In the genomic region with DNA sequence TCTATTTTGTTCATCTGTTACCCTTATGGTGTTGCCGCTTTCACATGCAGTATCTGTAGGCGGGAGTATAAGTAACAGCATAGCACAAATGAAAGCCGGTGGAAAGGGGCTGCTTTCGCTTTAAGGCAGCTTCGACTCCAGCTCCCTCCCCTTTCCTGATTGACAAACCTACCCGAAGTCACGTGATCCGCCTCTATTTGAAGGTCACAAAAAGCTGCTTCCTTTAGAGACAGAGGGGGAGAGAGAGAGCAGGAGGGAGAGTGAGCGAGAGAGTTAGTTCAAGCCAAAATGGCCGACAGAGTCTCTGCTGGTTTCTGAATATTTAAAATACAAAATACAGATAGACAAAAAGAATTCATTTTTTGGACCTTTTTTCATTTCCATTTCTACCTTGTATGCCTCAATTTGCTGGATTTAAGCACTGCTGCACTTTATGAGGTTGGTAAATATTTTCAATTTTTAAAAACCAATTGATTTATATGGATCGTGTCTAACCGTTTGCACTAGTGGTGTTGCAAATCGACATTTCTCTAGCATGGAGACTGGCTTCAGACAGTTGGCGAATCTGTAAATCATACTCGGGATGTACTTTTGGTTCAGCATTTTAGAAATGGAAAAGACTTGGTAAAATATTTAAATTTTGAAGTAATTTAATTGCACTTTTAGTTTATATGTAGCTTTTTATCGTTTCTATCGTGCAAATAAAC, we compare ENCODE assay signal across 8 mouse cellular contexts.
DNase-seq lines count a peak whose midpoint lies in the region; ATAC-seq and TF ChIP-seq lines count a peak whose summit lies in the region.

No protein-coding gene starts in this region.

- ATAC-seq in forebrain, embryonic 12.5 days (ENCODE audit: low FRiP score): peak; percentile 83
- ATAC-seq in heart, postnatal 0 days (ENCODE audit: insufficient read depth, low read depth): peak; percentile 93
- ATAC-seq in liver, embryonic 16.5 days (ENCODE audit: low read depth): peak; percentile 78
- ATAC-seq in neural tube, embryonic 13.5 days (ENCODE audit: low read depth): peak; percentile 92

- H3K9me3 ChIP-seq in E14TG2a.4 (ENCODE audit: low read length): no peaks in the 10 kb centered on the region
- no peaks in the 10 kb centered on the region for H3K9me3 ChIP-seq in forebrain, embryonic 12.5 days
- no peaks in the 10 kb centered on the region for H3K9me3 ChIP-seq in heart, postnatal 0 days (replicated peaks; ENCODE audit: control insufficient read depth, low read length)
- no peaks in the 10 kb centered on the region for H3K9me3 ChIP-seq in liver, embryonic 16.5 days (replicated peaks; ENCODE audit: control insufficient read depth, low read length)
- no peaks in the 10 kb centered on the region for H3K9me3 ChIP-seq in neural tube, embryonic 13.5 days

- no peak for TF ChIP-seq POLR2A in testis, adult 2 months (IDR thresholded peaks at IDR 0.05; ENCODE audit: control insufficient read depth, low read depth, low read length)

- 0 out of 2 replicates have a peak, but pooled peaks have one; percentile 62 for TF ChIP-seq EP300 in heart, postnatal 0 days (IDR thresholded peaks at IDR 0.05; ENCODE audit: low read depth)

- peak overlapping the region; percentile 56 for H3K4me2 ChIP-seq in forebrain, embryonic 12.5 days
- H3K4me2 ChIP-seq in heart, postnatal 0 days (ENCODE audit: low read depth, low read length): peak overlapping the region; percentile 76
- peak overlapping the region; percentile 68 for H3K4me2 ChIP-seq in liver, embryonic 16.5 days (ENCODE audit: low read depth, low read length)
- peak overlapping the region; percentile 67 for H3K4me2 ChIP-seq in neural tube, embryonic 13.5 days

- under 1% methylated on average over 17 of the region's 17 CpGs for WGBS in forebrain, embryonic 12.5 days
- 0% methylated on average over 17 of the region's 17 CpGs for WGBS in heart, postnatal 0 days
- WGBS in liver, embryonic 16.5 days (ENCODE audit: insufficient replicate concordance): 0% methylated on average over 17 of the region's 17 CpGs
- WGBS in neural tube, embryonic 13.5 days: under 1% methylated on average over 17 of the region's 17 CpGs

- peak overlapping the region; percentile 93 for H3K27ac ChIP-seq in forebrain, embryonic 12.5 days
- peak overlapping the region; percentile 93 for H3K27ac ChIP-seq in heart, postnatal 0 days (ENCODE audit: low read depth)
- peak overlapping the region; percentile 86 for H3K27ac ChIP-seq in liver, embryonic 16.5 days (ENCODE audit: low read length)
- H3K27ac ChIP-seq in neural tube, embryonic 13.5 days (replicated peaks): peak overlapping the region; percentile 95
- no peak overlapping the region; the same call in 1 of the 2 replicates for H3K27ac ChIP-seq in testis, adult 2 months (ENCODE audit: control insufficient read depth, insufficient read depth, low read depth, low read length)

- H3K4me3 ChIP-seq in E14TG2a.4 (replicated peaks; ENCODE audit: low read length): peak overlapping the region; percentile 80
- peak overlapping the region; percentile 57 for H3K4me3 ChIP-seq in forebrain, embryonic 12.5 days (replicated peaks)
- peak overlapping the region; percentile 76 for H3K4me3 ChIP-seq in heart, postnatal 0 days (ENCODE audit: low read depth, low read length)
- peak overlapping the region; percentile 72 for H3K4me3 ChIP-seq in liver, embryonic 16.5 days (ENCODE audit: low read depth, low read length)
- H3K4me3 ChIP-seq in neural tube, embryonic 13.5 days: peak overlapping the region; percentile 63
- H3K4me3 ChIP-seq in testis, adult 2 months (ENCODE audit: control insufficient read depth, low read depth, low read length): peak overlapping the region; percentile 53

- peak overlapping the region; percentile 80 for H3K9ac ChIP-seq in forebrain, embryonic 12.5 days
- H3K9ac ChIP-seq in heart, postnatal 0 days (replicated peaks; ENCODE audit: low read depth, low read length): peak overlapping the region; percentile 84
- peak overlapping the region; percentile 78 for H3K9ac ChIP-seq in liver, embryonic 16.5 days (ENCODE audit: low read depth, low read length)
- H3K9ac ChIP-seq in neural tube, embryonic 13.5 days: peak overlapping the region; percentile 87

- H3K4me1 ChIP-seq in E14TG2a.4 (replicated peaks; ENCODE audit: low read depth, low read length): peaks cover 41% of the 10 kb centered on the region
- peaks cover 34% of the 10 kb centered on the region for H3K4me1 ChIP-seq in forebrain, embryonic 12.5 days
- H3K4me1 ChIP-seq in heart, postnatal 0 days (ENCODE audit: control insufficient read depth, insufficient read depth): peaks cover 15% of the 10 kb centered on the region
- H3K4me1 ChIP-seq in liver, embryonic 16.5 days (ENCODE audit: control insufficient read depth, low read depth, low read length): peaks cover 35% of the 10 kb centered on the region
- peaks cover 45% of the 10 kb centered on the region for H3K4me1 ChIP-seq in neural tube, embryonic 13.5 days (replicated peaks)
- peaks cover 2% of the 10 kb centered on the region for H3K4me1 ChIP-seq in testis, adult 2 months (ENCODE audit: control insufficient read depth, insufficient read depth, low read length)

- no peaks in the 10 kb centered on the region for H3K27me3 ChIP-seq in E14TG2a.4 (ENCODE audit: insufficient read depth, low read length)
- no peaks in the 10 kb centered on the region for H3K27me3 ChIP-seq in forebrain, embryonic 12.5 days
- H3K27me3 ChIP-seq in heart, postnatal 0 days (ENCODE audit: control insufficient read depth, insufficient read depth, low read length): no peaks in the 10 kb centered on the region
- no peaks in the 10 kb centered on the region for H3K27me3 ChIP-seq in liver, embryonic 16.5 days (ENCODE audit: control insufficient read depth, insufficient read depth, low read depth, low read length)
- no peaks in the 10 kb centered on the region for H3K27me3 ChIP-seq in neural tube, embryonic 13.5 days
- no peaks in the 10 kb centered on the region for H3K27me3 ChIP-seq in testis, adult 2 months (ENCODE audit: control insufficient read depth, insufficient read depth, low read length)

- H3K36me3 ChIP-seq in E14TG2a.4 (ENCODE audit: insufficient read depth, low read length): no peaks in the 10 kb centered on the region
- no peaks in the 10 kb centered on the region for H3K36me3 ChIP-seq in forebrain, embryonic 12.5 days (replicated peaks)
- no peaks in the 10 kb centered on the region for H3K36me3 ChIP-seq in heart, postnatal 0 days (replicated peaks; ENCODE audit: control insufficient read depth, insufficient read depth, low read length)
- H3K36me3 ChIP-seq in liver, embryonic 16.5 days (ENCODE audit: control insufficient read depth, insufficient read depth): no peaks in the 10 kb centered on the region
- no peaks in the 10 kb centered on the region for H3K36me3 ChIP-seq in neural tube, embryonic 13.5 days
- no peaks in the 10 kb centered on the region for H3K36me3 ChIP-seq in testis, adult 2 months (ENCODE audit: control insufficient read depth, insufficient read depth, low read length)

- DNase-seq in c-Kit-positive CD71-positive TER-119-positive erythroid progenitor cells, embryonic 14.5 days (ENCODE audit: low spot score): peak; percentile 98
- DNase-seq in heart, postnatal 0 days (ENCODE audit: low spot score): peak; percentile 100
- peak; percentile 84 to 91 for DNase-seq in kidney, postnatal 4 days

- TF ChIP-seq CTCF in E14TG2a.4 (conservative IDR thresholded peaks at IDR 0.05; ENCODE audit: low read length): no peak
- TF ChIP-seq CTCF in heart, postnatal 0 days (IDR thresholded peaks at IDR 0.05; ENCODE audit: low read depth): peak; percentile 33
- no peak for TF ChIP-seq CTCF in testis, adult 2 months (IDR thresholded peaks at IDR 0.05; ENCODE audit: control insufficient read depth, insufficient read depth, insufficient replicate concordance, low read depth, low read length)
